Mouse (Mus musculus) forebrain, embryonic 13.5 days (tissue): Measurements from ENCODE around the gene Mfsd13b. TPM values are rescaled to one million over a fixed set of nuclear protein-coding genes. Genes with fewer than 3 reads are reported as not detected.

ENCODE experiments used
- ATAC-seq: fragments of 200-750 bp; cut with Nextera tagmentation; 2 replicates; pipeline ENCODE4 v1.8.0; 2017
- H3K27ac ChIP-seq: fragments of 300-500 bp; sonication (generic); 2 replicates; pipeline ENCODE4 v1.5.1; 2015; ENCODE audit warnings: inconsistent platforms, mild to moderate bottlenecking, moderate library complexity
- H3K27me3 ChIP-seq: fragments of 300-500 bp; sonication (generic); 2 replicates; pipeline ENCODE4 v1.6.1; 2015; ENCODE audit warnings: mild to moderate bottlenecking, inconsistent platforms
- H3K36me3 ChIP-seq: fragments of 300-500 bp; sonication (generic); 2 replicates; pipeline ENCODE4 v1.6.1; 2015; ENCODE audit warnings: mild to moderate bottlenecking, inconsistent platforms; ENCODE audit not compliant: poor library complexity, severe bottlenecking
- H3K4me1 ChIP-seq: fragments of 300-500 bp; sonication (generic); 2 replicates; pipeline ENCODE4 v1.6.1; 2015; ENCODE audit warnings: inconsistent platforms
- H3K4me2 ChIP-seq: fragments of 300-500 bp; sonication (generic); 2 replicates; pipeline ENCODE4 v1.6.1; 2015; ENCODE audit warnings: inconsistent platforms, mild to moderate bottlenecking, moderate library complexity
- H3K4me3 ChIP-seq: fragments of 300-500 bp; sonication (generic); 2 replicates; pipeline ENCODE4 v1.5.1; 2015; ENCODE audit warnings: mild to moderate bottlenecking, inconsistent platforms
- H3K9ac ChIP-seq: fragments of 300-500 bp; sonication (generic); 2 replicates; pipeline ENCODE4 v1.6.1; 2015; ENCODE audit warnings: mild to moderate bottlenecking, inconsistent platforms
- H3K9me3 ChIP-seq: fragments of 300-500 bp; sonication (generic); replicated peaks from 2 replicates; pipeline ENCODE4 v1.6.1; 2016; ENCODE audit warnings: inconsistent platforms
- whole genome bisulfite sequencing: fragments of 180-500 bp; shearing (Covaris S2); methylation state at CpG from one replicate; pipeline ENCODE4 v1.1.7; 2015; 5-methylcytosine and 5-hydroxymethylcytosine counted together
- polyA plus RNA-seq: library from polyadenylated mRNA; unstranded; fragments of >200 nt; fragmentation: Nextera tagmentation; extraction: Ambion mirVana; gene quantifications from 2 replicates; pipeline ENCODE4 v1.2.1, GENCODE M21; 2015

The Mfsd13b gene
- polyA plus RNA-seq, 1 experiment from 2014 or later, result 0.45 TPM

GRCm38 (mm10) chr7:121053071-121053470, 70.8 kb downstream of the Mfsd13b start:
- no peak for ATAC-seq
- Histone ChIP-seq H3K9ac (no peak overlapping the region), H3K27ac (no peak overlapping the region), H3K4me1 (0 out of 2 replicates have a peak, but pooled peaks cover 3% of the 10 kb centered on the region), H3K27me3 (no peaks in the 10 kb centered on the region), H3K4me3 (no peak overlapping the region), H3K9me3 (no peaks in the 10 kb centered on the region), H3K36me3 (peaks cover 76% of the 10 kb centered on the region), H3K4me2 (no peak overlapping the region)
- 94% methylated on average over 4 of the region's 4 CpGs for WGBS

GRCm38 (mm10) chr7:121059477-121060218, 77.3 kb downstream of the Mfsd13b start:
- peaks cover 57% of the 10 kb centered on the region for H3K36me3 ChIP-seq
- no peaks in the 10 kb centered on the region for H3K27me3 ChIP-seq
- H3K4me1 ChIP-seq, result 0 out of 2 replicates have a peak, but pooled peaks cover 3% of the 10 kb centered on the region
- H3K27ac ChIP-seq, result no peak overlapping the region
- H3K4me2 ChIP-seq, result no peak overlapping the region
- no peaks in the 10 kb centered on the region for H3K9me3 ChIP-seq
- H3K9ac ChIP-seq, result no peak overlapping the region
- no peak overlapping the region for H3K4me3 ChIP-seq
- ATAC-seq, result no peak
- 72% methylated on average over 6 of the region's 6 CpGs for WGBS

DNA sequence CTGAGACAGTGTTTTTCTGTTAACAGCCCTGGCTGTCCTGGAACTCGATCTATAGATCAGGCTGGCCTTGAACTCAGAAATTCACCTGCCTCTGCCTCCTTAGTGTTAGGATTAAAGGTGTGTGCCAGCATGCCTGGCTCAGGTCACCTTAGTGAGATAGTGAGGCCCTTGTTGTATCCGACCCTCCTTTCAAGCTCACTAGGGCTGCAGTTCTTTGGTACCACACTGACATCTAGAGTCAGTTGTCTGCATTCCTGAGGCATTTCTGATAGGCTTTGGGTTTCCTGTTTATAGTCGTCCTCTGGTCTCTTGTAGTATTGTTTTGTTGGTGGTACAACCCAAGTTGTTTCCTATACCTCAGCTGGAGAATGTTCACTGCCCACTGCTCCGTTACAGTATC, 82.0 kb downstream of the Mfsd13b start:
- WGBS, result 69% methylated on average over 4 of the region's 4 CpGs
- no peak for ATAC-seq

More for the DNA sequence above, 82.0 kb downstream of the Mfsd13b start:
- H3K4me2 ChIP-seq, result no peak overlapping the region
- H3K9me3 ChIP-seq, result no peaks in the 10 kb centered on the region
- H3K9ac ChIP-seq, result no peak overlapping the region
- H3K36me3 ChIP-seq, result peaks cover 23% of the 10 kb centered on the region
- no peaks in the 10 kb centered on the region for H3K27me3 ChIP-seq
- no peak overlapping the region for H3K4me3 ChIP-seq
- no peak overlapping the region for H3K27ac ChIP-seq
- H3K4me1 ChIP-seq, result 0 out of 2 replicates have a peak, but pooled peaks cover 3% of the 10 kb centered on the region

Other genes starting within 250 kb of the Mfsd13b start
- gene Vwa3a, start 243.2 kb upstream of the Mfsd13b start, polyA plus RNA-seq, result 0.84 TPM in 2 replicates
- gene Gm5737, start 170.1 kb upstream of the Mfsd13b start, polyA plus RNA-seq, result not detected in 2 replicates
- 19.2 and 22.0 TPM in 2 replicates for gene Eef2k, start 139.7 kb upstream of the Mfsd13b start, polyA plus RNA-seq
- 27.1 and 30.1 TPM in 2 replicates for gene Polr3e, start 64.8 kb upstream of the Mfsd13b start, polyA plus RNA-seq
- 11.1 TPM in 2 replicates for gene Cdr2, start 197 bp upstream of the Mfsd13b start, polyA plus RNA-seq
- 225 and 230 TPM in 2 replicates for gene Mettl9, start 51.9 kb downstream of the Mfsd13b start, polyA plus RNA-seq
- gene Igsf6, start 92.1 kb downstream of the Mfsd13b start, polyA plus RNA-seq, result 0.63 and 0.96 TPM in 2 replicates
- gene Otoa, start 99.1 kb downstream of the Mfsd13b start, polyA plus RNA-seq, result 0.05 and 0.31 TPM in 2 replicates